Mouse (Mus musculus) CD4-positive helper T cell, adult 2 months (primary cell): ENCODE results near the gene Rabl3.

Experiments
- DNase-seq: peaks from one replicate; pipeline ENCODE4 v3.0.0-alpha.2; 2012; ENCODE audit warnings: low read depth, missing footprints, low spot score

Rabl3 gene

DNA sequence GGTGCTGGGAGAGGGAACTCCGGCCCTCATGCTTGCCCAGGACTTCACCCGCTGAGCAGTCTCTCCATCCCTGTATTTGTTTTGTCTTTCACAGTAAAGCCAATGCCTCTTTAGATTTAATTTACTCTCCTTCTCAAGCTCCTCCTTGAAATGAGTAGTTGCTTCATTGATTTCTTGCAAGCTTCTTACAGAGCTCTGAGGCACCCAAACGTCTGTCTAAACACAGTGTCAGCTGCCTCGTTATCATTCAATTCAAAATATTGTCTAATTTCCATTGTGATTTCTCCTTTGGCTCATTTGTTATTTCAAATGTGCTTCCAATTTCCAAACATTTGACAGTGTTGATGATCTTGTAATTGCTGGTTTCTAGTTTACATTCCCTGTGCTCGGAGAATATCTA lies 6.6 kb downstream of the Rabl3 start:
- no peak for DNase-seq

- DNase-seq = no peak
Measured at GRCm38 (mm10) chr16:37550266-37550665, 10.6 kb downstream of the Rabl3 start.

DNA sequence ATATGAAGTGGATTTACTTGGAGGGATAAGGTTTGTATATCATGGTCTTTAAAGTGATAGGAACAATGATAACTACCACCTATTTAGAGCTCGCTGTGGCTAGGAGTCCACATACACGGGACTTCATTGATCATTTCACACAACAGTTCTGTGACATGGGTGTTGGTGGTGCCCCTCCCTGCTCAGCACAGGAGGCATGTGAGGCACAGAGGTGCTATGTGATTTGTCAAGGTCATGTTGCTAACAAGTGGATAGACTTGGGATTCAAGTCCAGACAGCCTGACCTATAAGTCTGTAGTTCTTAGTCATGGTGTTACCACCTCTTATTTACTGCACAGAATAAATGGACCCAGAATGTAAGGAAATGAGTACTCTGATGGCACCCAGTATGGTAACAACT lies 11.3 kb downstream of the Rabl3 start:
- no peak for DNase-seq

DNA sequence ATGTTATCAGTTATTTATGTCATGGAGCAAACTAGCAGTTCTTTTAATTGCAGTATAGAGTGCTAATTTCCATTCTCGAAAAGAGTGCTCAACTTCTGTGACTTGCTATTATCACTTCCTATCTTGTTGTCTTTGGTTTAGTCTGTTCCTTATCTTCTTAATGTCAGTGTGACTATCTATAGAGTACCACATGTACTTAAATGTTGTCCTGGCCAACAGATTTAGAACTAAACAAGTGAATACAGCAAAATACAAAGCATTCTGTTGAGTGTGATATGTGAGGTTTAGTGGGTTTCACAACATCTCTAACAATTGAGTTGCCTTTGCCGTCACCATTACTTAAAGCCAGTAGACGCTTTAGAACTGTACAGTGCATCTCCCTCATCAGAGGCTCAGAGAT lies 13.1 kb downstream of the Rabl3 start:
- no peak for DNase-seq

GRCm38 (mm10) chr16:37562414-37562813 lies 22.7 kb downstream of the Rabl3 start:
- no peak for DNase-seq

- DNase-seq = no peak
Measured at GRCm38 (mm10) chr16:37562961-37563360, 23.3 kb downstream of the Rabl3 start.

DNA sequence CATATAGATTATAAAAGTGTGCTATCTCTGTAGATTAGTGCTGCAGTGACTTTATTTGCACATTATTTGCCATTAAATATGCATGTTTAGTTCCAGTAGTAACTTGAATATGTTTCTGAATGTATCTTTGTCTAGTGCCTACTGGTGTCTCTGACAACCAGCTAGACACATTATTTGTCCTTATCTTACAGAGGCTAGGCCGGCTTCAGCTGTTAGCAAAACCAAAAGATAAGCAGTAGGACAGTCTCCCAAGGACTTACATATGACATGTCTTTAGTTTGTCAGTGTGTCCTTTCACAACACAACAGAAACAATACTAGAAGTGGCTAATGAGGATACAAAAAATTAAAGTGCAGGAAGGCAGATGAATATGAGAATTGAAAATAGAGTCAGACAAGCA lies 25.4 kb downstream of the Rabl3 start:
- no peak for DNase-seq

DNA sequence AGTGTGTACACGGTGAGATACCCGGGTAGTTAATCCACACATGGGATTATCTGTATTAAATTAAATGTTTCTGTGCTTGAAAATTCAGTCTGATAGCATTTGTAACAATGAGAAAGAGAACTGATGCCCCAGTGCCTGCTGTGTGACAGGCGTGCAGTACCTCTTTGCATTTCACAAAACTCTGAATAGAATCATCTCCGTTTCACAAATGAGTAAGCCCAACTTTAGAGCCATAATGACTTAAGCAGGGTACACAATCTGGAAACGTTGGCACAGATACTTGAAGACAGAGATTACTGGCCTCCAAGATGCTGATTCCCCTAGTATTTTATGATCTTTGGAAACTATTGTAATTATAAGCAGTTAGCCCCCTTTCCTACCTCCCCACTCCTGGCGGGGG lies 26.4 kb downstream of the Rabl3 start:
- DNase-seq = no peak

DNA sequence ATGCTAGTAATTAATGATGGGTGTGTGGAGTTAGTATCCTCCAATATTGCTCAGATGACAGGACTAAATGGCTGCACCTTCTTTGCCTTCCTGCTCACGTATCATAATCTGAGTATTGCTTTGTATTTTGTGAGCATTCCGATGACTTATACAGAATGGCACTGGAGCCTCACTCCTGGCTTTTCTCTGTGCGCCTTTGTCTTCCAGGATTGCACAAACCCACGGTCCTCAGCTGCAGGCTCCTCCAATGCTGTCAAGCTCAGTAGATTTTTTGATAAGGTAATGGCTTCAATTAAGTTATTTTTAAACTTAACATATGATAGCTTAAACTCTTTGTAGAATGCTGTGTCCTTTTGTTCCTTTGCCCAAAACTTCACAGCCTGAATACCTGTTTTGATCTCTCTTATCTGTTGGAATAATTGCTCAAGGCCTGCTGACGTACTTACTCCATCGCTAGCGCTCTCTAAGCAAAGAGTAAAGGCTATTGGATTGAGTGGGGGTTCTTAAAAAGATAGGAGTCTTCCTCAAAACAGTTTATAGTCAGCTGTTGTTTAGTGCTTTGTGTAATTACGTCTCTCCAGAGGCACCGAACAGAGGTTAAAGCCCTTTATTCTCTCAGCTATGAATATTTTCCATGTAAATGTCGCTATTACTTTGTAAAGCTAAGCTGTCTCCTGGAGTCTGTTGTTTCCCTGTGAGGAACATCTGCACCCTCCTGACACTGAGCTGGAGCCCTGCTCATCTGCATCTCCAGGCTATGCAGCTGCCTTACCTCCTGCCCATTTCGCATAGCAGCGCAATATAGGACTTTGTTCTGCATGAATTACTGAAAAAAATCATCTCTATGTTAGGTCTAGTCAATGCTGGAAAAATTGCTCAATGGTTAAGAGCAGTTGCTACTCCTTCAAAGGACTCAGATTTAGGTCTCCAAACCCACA lies 27.7 kb downstream of the Rabl3 start:
- no peak for DNase-seq

DNA sequence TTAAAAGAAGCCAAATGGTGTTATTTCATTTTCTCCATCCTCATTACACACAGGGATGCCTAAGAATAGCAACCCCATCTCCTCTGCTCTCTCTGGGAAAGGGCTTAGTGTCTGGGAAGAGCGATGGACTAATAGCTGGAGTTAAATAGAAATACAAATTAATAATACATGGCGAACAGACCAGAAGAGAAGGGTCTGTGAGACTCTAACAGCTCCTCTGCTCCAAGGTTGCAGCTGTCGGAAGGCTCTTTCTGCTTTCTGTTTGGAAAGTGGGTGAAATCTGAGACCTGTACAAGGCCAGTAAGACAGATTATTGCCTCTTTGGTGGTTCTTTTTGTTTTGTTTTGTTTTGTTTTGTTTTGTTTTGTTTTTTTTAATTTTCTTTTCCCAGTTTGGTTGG lies 31.9 kb downstream of the Rabl3 start:
- DNase-seq = no peak

DNA sequence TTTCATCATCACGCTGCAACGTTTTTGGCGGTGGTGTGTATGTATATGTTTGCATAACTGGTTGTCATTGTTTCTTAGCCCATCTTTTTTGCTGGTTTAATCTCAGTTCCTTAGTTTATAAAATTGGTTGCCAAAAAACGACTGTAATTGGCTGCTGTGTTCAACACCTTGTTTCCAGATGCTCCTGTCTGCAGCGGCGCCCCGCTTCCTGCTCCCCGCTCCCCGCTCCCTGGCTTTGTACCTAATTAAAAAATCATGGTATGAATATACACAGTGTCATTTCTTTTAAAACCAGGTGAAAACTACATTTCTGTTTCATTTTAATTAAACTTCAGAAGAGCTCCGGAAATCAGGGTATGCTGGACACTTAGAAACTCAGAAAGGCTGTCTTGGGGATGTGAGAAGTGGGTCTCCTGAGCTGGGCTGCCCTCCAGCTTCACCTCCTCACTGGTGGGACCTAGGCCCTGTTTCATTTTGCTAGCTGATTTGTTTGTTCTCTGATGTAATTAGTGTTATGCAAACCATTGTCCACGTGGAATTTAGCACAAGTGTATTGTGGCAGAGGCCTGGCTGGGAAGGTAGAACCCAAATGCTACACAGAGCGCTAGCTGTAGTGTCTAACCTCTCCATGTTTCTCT lies 32.6 kb downstream of the Rabl3 start:
- no peak for DNase-seq

GRCm38 (mm10) chr16:37573061-37573460 lies 33.4 kb downstream of the Rabl3 start:
- DNase-seq = no peak

GRCm38 (mm10) chr16:37575325-37575724 lies 35.6 kb downstream of the Rabl3 start:
- no peak for DNase-seq

GRCm38 (mm10) chr16:37579591-37579990 lies 39.9 kb downstream of the Rabl3 start:
- DNase-seq = no peak

DNA sequence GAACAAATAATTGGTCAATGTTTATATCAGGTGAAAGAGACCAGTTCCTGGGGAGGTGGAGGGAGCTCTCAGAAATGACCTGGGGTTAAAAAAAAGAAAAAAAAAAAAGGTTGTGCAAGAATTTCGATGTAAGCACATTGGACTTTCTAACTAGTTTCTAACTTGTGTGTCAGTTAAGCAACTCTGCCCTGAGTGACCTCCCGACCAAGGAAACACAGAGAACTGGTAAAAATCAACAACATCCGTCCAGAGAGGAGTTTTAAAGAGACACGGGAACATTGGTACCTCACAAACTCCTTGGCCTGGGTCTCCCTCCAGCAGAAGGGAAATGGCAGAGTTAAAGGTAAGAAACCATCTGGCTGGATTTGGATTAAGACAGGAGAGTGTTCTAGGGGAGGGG lies 40.3 kb downstream of the Rabl3 start, which contains the start of gene Hgd:
Hgd (plus strand) TSS at position 160 of the 400 bp plus-strand sequence.
- DNase-seq = no peak

DNA sequence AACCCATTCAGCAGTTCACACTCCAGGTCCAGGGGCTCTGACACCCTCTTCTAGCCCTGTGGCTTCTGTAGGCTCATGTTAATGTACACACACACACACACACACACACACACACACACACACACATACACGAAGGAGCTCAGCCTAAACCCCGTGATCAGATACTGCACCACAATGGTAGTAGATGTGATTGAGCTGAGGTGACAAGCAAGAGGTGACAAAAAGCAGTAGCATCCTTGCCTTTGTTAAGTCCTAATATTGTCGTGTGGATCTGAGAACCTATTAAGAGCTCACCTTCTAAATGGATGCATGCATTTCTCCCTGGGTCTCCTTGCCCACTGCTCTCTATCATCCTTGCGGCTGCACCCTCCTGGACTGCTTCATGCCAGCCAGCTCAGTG lies 41.0 kb downstream of the Rabl3 start:
- no peak for DNase-seq

DNA sequence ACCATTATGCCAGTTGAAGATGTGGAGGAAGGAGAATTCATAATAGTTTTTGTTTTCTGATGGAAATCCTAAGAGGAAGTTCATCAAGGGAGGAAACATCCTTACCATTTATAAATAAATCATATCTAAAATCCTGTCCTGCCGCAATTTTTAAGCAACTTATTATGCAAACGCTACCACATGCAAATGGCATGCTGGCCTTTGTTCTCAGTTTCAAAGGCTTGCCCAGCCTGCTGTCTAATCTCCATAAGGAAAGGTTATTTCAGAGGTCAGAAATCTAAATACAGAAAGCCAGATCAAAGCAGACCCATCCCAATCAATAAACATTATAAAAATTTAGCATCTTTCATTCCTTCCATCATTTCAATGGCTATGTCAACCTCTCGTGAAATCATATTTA lies 42.2 kb downstream of the Rabl3 start:
- no peak for DNase-seq

- no peak for DNase-seq
Measured at GRCm38 (mm10) chr16:37583306-37583705, 43.6 kb downstream of the Rabl3 start.

GRCm38 (mm10) chr16:37583801-37584200 lies 44.1 kb downstream of the Rabl3 start:
- DNase-seq = no peak

GRCm38 (mm10) chr16:37584218-37585035 lies 44.7 kb downstream of the Rabl3 start:
- DNase-seq = no peak

DNA sequence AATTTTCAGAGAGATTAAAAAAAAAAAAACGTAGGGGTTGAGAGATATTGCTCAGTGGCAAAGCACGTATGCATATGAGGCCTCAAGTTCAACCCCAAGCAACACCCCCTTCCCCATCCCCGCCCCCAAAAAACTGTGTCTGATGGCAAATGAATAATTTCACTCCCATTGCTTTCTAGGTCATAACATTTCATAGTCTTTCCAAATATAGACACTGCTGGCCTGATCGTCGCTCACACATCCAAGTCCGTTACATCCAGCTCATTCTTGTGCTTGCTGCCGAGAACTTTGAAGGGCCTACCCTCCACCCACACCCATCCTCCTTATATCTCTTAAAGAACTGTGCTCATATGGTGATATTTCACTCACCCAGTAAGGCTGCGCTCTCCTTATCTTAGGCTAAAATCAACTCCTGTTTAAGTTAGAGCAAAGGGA lies 45.5 kb downstream of the Rabl3 start:
- DNase-seq = no peak

DNA sequence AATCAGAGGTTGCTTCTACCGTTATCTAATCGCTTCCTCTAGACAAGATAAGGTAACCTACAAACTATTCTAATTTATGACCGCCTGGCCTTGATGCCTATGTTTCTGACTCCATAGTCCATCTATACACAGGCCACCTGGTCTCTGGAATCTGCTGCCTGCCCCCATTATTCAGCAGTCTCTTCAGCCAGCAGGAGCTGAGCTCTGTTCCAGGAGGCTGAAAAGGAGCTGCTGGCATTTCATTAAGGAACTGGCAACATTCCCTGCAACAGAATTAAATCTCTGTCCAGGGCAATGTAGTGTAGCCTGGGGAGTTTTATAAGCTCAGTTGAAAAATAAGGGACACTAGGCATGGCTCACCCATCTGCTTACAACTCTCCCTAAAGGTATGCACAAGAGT lies 51.2 kb downstream of the Rabl3 start:
- DNase-seq = no peak
